Mouse (Mus musculus) hindbrain, embryonic 16.5 days (tissue): ENCODE data around the gene Slc6a9. TPM values are rescaled to one million over a fixed set of nuclear protein-coding genes. Genes with fewer than 3 reads are reported as not detected.
A peak's percentile ranks its signal among the peaks of the same experiment; 100 is the strongest.

Experiments
- ATAC-seq: fragments of 200-750 bp; cut with Nextera tagmentation; 2 replicates; pipeline ENCODE4 v1.8.0; 2017; ENCODE audit warnings: moderate TSS enrichment, moderate library complexity
- H3K27ac ChIP-seq: fragments of 300-500 bp; sonication (generic); 2 replicates; pipeline ENCODE4 v1.5.1; 2014; ENCODE audit warnings: low read depth, mild to moderate bottlenecking, control low read depth, low read length, moderate library complexity
- H3K27me3 ChIP-seq: fragments of 300-500 bp; sonication (generic); replicated peaks from 2 replicates; pipeline ENCODE4 v1.6.1; 2014; ENCODE audit warnings: low read length; ENCODE audit not compliant: control insufficient read depth, insufficient read depth
- H3K36me3 ChIP-seq: fragments of 300-500 bp; sonication (generic); 2 replicates; pipeline ENCODE4 v1.6.1; 2014; ENCODE audit warnings: mild to moderate bottlenecking, low read length, moderate library complexity, mixed read lengths; ENCODE audit not compliant: control insufficient read depth, insufficient read depth
- H3K4me1 ChIP-seq: fragments of 300-500 bp; sonication (generic); 2 replicates; pipeline ENCODE4 v1.6.1; 2014; ENCODE audit warnings: low read depth, low read length; ENCODE audit not compliant: control insufficient read depth, insufficient read depth
- H3K4me2 ChIP-seq: fragments of 300-500 bp; sonication (generic); 2 replicates; pipeline ENCODE4 v1.6.1; 2014; ENCODE audit warnings: mild to moderate bottlenecking, low read length, control low read depth, moderate library complexity
- H3K4me3 ChIP-seq: fragments of 300-500 bp; sonication (generic); 2 replicates; pipeline ENCODE4 v1.5.1; 2014; ENCODE audit warnings: mild to moderate bottlenecking, low read length, control low read depth, moderate library complexity
- H3K9ac ChIP-seq: fragments of 300-500 bp; sonication (generic); 2 replicates; pipeline ENCODE4 v1.6.1; 2014; ENCODE audit warnings: low read depth, mild to moderate bottlenecking, control low read depth, low read length, moderate library complexity
- H3K9me3 ChIP-seq: fragments of 300-500 bp; sonication (generic); 2 replicates; pipeline ENCODE4 v1.6.1; 2014; ENCODE audit warnings: mild to moderate bottlenecking, low read length, moderate library complexity; ENCODE audit not compliant: control insufficient read depth
- WGBS: fragments of 180-500 bp; shearing (Covaris S2); extraction: QIAGEN DNeasy Blood & Tissue Kit; methylation state at CpG from one replicate; pipeline ENCODE4 v1.1.7; 2014; 5-methylcytosine and 5-hydroxymethylcytosine counted together
- polyA plus RNA-seq: library from polyadenylated mRNA; unstranded; fragments of >200 nt; fragmentation: Nextera tagmentation; extraction: Ambion mirVana; gene quantifications from 2 replicates; pipeline ENCODE4 v1.2.1, GENCODE M21; 2015

Gene Slc6a9
- polyA plus RNA-seq, 1 experiment from 2014 or later, result 63.8 TPM

DNA sequence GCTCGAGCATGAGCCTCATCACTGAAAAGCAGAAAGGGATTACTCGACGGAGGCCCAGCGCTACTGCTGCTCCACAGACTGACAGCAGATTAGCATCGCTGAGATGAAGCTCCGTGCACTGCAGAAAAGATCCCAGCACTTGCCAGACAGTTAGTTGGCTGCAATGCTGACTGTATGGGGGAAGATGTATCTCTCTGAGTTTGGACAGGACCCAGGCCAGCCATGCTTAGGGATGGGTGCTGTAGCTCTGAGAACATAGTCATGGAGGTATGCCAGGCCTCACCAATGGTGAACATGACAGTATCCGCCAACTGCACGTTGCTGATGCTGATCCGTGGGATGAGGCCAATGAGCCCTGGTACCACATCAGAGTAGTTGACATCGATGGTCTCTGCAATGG is 69.8 kb downstream of the Slc6a9 start:
- Histone ChIP-seq H3K36me3 (peaks cover 48% of the 10 kb centered on the region), H3K9ac (no peak overlapping the region), H3K4me2 (no peak overlapping the region), H3K27me3 (no peaks in the 10 kb centered on the region), H3K27ac (no peak overlapping the region), H3K4me3 (no peak overlapping the region), H3K4me1 (peaks cover 16% of the 10 kb centered on the region), H3K9me3 (no peaks in the 10 kb centered on the region)
- no peak for ATAC-seq
- 92% methylated on average over 10 of the region's 10 CpGs for WGBS

- ATAC-seq, result no peak
- Histone ChIP-seq H3K36me3 (peaks cover 48% of the 10 kb centered on the region), H3K4me1 (peaks cover 23% of the 10 kb centered on the region), H3K4me2 (no peak overlapping the region), H3K9ac (no peak overlapping the region), H3K27ac (no peak overlapping the region), H3K27me3 (no peaks in the 10 kb centered on the region), H3K4me3 (no peak overlapping the region), H3K9me3 (no peaks in the 10 kb centered on the region)
- 87% methylated on average over 8 of the region's 8 CpGs for WGBS
Observed at GRCm38 (mm10) chr4:117904761-117905160, 70.5 kb downstream of the Slc6a9 start.

GRCm38 (mm10) chr4:117906196-117906595 is 71.9 kb downstream of the Slc6a9 start:
- Histone ChIP-seq H3K4me1 (peaks cover 30% of the 10 kb centered on the region), H3K36me3 (peaks cover 34% of the 10 kb centered on the region), H3K27me3 (no peaks in the 10 kb centered on the region), H3K9ac (no peak overlapping the region), H3K9me3 (no peaks in the 10 kb centered on the region), H3K4me3 (no peak overlapping the region), H3K27ac (no peak overlapping the region), H3K4me2 (no peak overlapping the region)
- no peak for ATAC-seq
- WGBS, result 88% methylated on average over 3 of the region's 3 CpGs

- H3K36me3 ChIP-seq, result peaks cover 15% of the 10 kb centered on the region
- 34% methylated on average over 8 of the region's 8 CpGs for WGBS
Observed at GRCm38 (mm10) chr4:117908834-117909453, 74.6 kb downstream of the Slc6a9 start.

GRCm38 (mm10) chr4:117912131-117912561 is 77.8 kb downstream of the Slc6a9 start:
- Histone ChIP-seq H3K9ac (peak overlapping the region; percentile 15; the same call in 1 of the 2 replicates), H3K4me3 (no peak overlapping the region), H3K4me1 (peaks cover 62% of the 10 kb centered on the region), H3K27me3 (no peaks in the 10 kb centered on the region), H3K9me3 (no peaks in the 10 kb centered on the region), H3K27ac (no peak overlapping the region), H3K36me3 (peaks cover 6% of the 10 kb centered on the region; the same call in 1 of the 2 replicates), H3K4me2 (peak overlapping the region; percentile 83; the same call in 1 of the 2 replicates)
- ATAC-seq, result no peak
- 84% methylated on average over 13 of the region's 13 CpGs for WGBS

More at GRCm38 (mm10) chr4:117908834-117909453, 74.6 kb downstream of the Slc6a9 start:
- Histone ChIP-seq H3K9ac (peak overlapping the region; percentile 2; the same call in 1 of the 2 replicates), H3K4me2 (peak overlapping the region; percentile 35), H3K9me3 (no peaks in the 10 kb centered on the region), H3K4me1 (peaks cover 53% of the 10 kb centered on the region), H3K27me3 (no peaks in the 10 kb centered on the region), H3K27ac (peak overlapping the region; percentile 44), H3K4me3 (peak overlapping the region; percentile 12; the same call in 1 of the 2 replicates)
- ATAC-seq, result peak; percentile 88

DNA sequence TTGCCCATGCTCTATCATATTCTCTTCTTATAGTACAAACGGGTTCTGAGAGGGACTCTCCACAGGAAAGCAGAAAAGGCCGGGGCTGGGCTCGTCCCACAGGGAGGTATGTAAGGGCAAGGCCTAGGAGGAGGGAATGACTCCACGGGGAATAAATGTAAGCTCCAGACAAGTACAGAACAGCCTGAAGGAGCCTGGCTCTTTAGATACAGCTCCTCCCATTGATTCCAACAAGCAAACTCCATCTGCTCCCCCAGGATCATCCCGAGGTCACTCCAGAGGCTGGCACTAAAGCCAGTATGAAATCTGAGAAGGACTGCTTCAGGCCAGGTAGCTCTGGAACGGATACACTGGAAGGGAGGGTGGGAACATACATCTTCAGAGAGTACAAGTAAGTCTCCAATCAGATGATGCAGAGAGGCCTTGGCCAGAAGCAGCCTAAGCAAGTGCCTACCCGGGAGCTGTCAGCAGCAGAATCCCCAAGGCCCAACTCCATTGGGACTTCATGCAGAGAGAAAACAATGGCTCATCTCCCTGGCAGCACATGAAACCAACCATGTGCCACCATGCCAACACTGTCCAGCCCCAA is 78.5 kb downstream of the Slc6a9 start:
- Histone ChIP-seq H3K9ac (peak overlapping the region; percentile 15; the same call in 1 of the 2 replicates), H3K36me3 (peaks cover 6% of the 10 kb centered on the region; the same call in 1 of the 2 replicates), H3K27ac (no peak overlapping the region), H3K27me3 (no peaks in the 10 kb centered on the region), H3K4me1 (peaks cover 59% of the 10 kb centered on the region), H3K4me3 (peak overlapping the region; percentile 59), H3K4me2 (peak overlapping the region; percentile 83), H3K9me3 (no peaks in the 10 kb centered on the region)
- WGBS, result 57% methylated on average over 7 of the region's 7 CpGs
- ATAC-seq, result no peak

DNA sequence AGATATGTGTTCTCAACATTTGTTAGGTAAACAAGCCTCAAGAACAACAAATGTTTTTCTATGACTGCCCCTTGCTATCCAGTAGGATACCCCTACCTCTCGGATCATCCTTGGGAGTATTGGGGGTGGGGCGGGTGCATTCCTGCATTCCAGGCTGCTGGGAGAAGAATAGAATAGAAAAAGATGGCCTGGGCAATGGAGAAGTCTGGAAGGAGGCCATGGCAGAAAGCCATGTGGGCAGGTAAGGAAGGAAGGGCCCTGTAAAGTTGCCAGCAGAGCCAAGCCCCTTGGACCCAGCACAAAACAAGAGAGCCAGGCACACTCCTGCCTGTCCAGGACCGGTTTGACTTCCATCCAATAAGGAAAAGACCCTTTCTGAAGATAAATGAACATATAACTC is 79.1 kb downstream of the Slc6a9 start:
- no peak overlapping the region for H3K27ac ChIP-seq
- H3K4me1 ChIP-seq, result peaks cover 53% of the 10 kb centered on the region
- 32% methylated on average over 3 of the region's 3 CpGs for WGBS

DNA sequence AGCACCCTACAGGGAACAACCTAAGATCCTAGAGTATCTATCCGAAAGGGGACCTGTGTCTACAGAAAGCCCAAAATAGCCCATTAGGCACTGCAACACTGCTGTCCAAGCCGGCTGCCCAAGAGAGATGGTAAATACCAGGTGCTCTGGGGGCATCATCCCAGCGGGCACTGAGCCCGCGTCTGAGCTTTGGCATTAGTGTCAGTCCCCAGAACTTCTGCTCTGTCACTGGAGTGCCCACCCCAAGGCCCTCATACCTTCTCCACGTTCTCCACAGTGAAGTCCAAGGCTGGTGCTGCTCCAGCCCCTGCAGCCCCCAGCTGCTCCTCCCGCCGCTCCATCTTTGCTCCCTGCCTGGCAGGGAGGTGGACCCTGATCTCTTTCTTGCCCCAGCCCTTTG is 79.7 kb downstream of the Slc6a9 start:
- Histone ChIP-seq H3K9ac (peak overlapping the region; percentile 80), H3K27ac (no peak overlapping the region), H3K4me3 (peak overlapping the region; percentile 59), H3K4me1 (peaks cover 47% of the 10 kb centered on the region), H3K9me3 (no peaks in the 10 kb centered on the region), H3K36me3 (peaks cover 6% of the 10 kb centered on the region; the same call in 1 of the 2 replicates), H3K27me3 (no peaks in the 10 kb centered on the region), H3K4me2 (peak overlapping the region; percentile 83)
- ATAC-seq, result peak; percentile 1; the same call in 1 of the 2 replicates
- WGBS, result 14% methylated on average over 8 of the region's 8 CpGs

More for the DNA sequence above, 79.1 kb downstream of the Slc6a9 start:
- H3K36me3 ChIP-seq, result peaks cover 6% of the 10 kb centered on the region; the same call in 1 of the 2 replicates
- no peaks in the 10 kb centered on the region for H3K27me3 ChIP-seq
- peak overlapping the region; percentile 80 for H3K9ac ChIP-seq
- ATAC-seq, result no peak
- H3K9me3 ChIP-seq, result no peaks in the 10 kb centered on the region
- peak overlapping the region; percentile 83 for H3K4me2 ChIP-seq
- H3K4me3 ChIP-seq, result peak overlapping the region; percentile 59
